Mouse (Mus musculus): Measurements from ENCODE around the gene Rps18.
"Not testable (repeated sequence)": the region's sequence is repeated elsewhere in the genome, so short reads cannot be mapped to it uniquely, and the experiment has no call there.

The Rps18 gene

DNA sequence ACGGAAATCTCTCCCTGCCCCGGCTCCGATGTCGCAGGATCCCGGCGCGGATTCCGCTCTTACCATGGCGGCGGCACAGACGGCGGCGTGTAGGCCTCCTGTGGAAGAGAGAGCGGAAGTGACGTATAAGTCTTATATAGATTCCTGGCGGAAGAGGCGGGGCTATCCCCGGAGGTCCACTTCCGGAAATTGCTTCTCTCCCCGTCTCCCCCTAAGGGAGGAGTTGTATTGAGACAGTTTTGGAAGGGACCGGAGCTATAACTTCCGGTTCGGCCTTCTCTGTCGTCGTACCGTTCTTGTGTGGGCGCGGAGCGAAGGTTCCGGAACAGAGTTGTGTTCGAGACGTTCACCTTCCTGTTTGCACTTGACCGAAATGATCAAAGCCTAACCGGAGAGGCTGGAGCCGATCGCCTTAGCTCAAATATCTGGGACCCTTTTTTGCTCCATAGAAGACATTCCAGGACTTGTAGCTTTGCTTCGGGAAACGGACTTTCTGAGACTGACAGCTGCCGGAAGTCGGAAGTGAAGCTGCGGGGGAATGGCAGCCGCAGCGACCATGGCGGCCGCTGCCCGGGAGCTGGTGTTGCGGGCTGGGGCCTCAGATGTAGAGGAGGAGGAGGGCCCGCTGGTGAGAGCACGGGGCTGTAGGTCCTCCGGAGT lies at the start of gene Rps18, which contains the start of gene Vps52:
TSS of gene Rps18 (minus strand) at position 447 of the 660 bp plus-strand sequence.
TSS of gene Vps52 (plus strand) at position 258 of the 660 bp plus-strand sequence.
- peak; percentile 97 to 98 for DNase-seq (ENCODE audit: low read depth in 2 of 2, low spot score in 2 of 2)

DNA sequence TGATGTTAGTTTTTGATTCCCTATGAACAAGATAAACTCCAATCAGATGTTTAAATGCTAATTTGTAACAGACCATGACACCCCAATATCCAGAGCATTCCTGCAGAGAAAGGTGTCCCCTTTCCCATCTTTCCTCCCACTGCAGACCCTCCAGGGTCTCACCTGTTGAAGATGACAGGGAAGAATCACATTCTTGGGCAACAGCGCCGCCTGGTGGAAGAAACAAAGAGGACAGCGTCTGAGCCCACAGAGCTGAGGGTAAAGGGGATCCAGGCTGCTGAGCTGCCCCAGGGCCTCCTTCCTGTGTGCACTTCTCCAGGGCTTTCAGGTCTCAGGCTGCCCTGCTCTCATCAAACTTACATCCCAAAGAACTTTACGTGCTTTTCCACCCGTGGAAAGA lies 47.6 kb upstream of the Rps18 start:
- peak in 1 of 2 experiments; percentile 70 for DNase-seq (ENCODE audit: low read depth in 2 of 2, low spot score in 2 of 2)

DNA sequence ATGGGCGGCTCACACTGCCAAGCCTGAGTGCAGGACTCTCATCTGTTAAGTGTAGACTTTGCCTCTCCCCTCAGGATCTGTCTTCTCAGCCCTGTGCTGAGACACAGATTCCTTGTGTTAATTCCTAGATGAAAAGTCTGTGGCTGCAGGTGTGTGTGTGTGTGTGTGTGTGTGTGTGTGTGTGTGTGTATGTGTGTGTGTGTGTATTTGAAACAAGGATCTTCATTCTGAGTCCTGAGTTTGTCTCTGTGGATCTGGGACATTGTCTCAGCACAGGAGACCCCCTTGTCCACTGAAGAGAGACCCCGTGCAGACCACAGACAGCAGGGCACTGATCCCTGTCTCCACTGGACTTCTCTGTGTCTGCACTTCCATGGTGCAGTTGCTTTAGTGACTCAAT lies 45.0 kb upstream of the Rps18 start:
- DNase-seq (ENCODE audit: low read depth in 2 of 2, low spot score in 2 of 2): not testable (repeated sequence)

DNA sequence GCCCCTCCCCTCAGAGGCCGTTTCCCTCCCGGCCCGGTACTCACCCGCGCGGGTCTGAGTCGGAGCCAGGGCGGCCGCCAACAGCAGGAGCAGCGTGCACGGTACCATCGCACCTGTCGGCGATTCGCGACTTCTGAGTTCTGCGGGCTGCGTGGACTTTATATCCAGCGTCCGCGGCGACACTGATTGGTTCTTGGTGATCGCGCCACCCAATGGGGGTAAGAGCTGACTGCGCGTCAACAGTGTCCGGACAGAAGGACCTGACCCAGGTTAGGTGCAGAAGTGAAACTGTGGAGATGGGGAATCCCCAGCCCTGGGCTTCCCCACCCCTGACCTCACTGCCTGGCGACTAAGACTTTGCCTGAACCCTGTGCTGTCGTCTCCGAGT lies 44.3 kb upstream of the Rps18 start, which contains the start of gene H2-K1:
TSS of gene H2-K1 (minus strand) at position 198 of the 388 bp plus-strand sequence.
- peak; percentile 96 to 98 for DNase-seq (ENCODE audit: low read depth in 2 of 2, low spot score in 2 of 2)

DNA sequence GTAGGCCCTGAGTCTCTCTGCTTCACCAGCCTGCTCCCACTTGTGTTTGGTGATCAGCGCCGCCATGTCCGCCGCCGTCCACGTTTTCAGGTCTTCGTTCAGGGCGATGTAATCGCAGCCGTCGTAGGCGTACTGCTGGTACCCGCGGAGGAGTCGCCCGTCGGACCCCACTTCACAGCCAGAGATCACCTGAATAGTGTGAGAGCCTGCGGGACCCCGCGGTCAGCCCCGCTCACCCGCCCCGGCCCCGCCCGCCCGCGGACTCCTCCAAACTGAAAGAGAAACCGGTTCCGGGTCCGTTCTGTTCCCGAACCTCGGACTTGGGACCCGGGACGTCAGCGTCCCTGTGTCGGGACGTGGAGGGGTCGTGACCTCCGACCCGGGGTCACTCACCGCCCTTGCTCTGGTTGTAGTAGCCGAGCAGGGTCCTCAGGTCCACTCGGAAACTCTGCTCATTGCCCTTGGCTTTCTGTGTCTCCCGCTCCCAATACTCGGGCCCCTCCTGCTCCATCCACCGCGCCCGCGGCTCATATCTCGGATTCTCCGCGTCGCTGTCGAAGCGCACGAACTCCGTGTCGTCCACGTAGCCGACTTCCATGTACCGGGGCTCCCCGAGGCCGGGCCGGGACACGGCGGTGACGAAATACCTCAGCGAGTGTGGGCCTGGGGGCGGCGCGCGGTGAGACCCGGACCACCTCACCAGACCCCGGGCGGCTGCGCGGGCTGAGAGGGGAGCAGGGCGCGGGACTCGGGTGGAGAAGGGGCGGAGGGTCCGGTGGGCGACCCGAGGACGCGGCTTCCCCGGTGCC lies 43.7 kb upstream of the Rps18 start:
- no peak for DNase-seq (ENCODE audit: low read depth in 2 of 2, low spot score in 2 of 2)

DNA sequence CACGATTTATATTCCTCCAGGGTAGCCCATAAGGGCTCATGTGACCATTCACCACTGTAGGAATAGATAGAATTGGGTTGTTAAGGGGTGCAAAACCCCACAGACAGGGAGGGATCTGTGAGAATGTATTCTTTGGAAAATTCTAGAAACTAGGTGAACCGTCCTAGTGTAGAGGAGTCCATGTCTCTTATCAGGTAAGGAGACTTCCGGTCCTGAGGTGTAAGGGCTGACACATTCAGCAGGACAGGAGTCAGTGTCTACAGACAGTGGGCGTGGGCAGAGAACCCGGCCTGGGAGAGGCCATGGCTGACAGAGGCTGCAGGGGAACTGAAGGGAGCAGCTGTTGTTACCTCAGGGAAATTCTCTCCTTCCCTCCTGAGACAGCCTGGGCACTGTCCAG lies 42.9 kb upstream of the Rps18 start:
- DNase-seq (ENCODE audit: low read depth in 2 of 2, low spot score in 2 of 2): peak in 1 of 2 experiments; percentile 36

DNA sequence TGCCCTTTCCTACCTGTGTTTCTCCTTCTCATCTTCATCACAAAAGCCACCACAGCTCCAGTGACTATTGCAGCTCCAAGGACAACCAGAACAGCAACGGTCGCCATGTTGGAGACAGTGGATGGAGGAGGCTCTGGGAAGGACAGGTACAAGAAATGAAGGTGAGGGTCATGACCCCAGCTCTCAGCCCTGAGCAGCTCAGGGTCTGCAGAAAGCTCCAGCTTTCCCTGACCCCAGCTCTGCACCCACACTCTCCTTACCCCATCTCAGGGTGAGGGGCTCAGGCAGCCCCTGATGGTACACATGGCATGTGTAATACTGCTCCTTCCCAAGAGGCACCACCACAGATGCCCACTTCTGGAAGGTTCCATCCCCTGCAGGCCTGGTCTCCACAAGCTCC lies 41.2 kb upstream of the Rps18 start:
- not testable (repeated sequence) for DNase-seq (ENCODE audit: low read depth in 2 of 2, low spot score in 2 of 2)

DNA sequence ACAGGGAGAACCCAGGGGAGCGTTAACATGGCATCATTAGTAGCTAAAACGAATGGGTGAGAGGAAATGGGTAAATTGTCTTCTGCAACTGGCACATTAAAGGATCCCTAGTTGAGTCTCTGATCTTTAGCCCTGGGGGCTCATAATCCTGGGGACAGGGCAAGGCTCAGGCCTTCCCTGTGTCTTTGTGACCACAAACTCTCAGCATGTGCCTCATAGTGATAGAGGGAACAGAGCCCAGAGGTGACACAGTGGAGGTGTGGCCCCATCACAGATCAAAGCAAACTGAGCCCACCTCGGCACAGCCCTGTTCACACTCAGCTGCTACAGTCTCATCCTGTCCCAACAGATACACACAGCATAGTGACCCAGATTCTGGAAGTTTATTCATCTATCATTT lies 39.9 kb upstream of the Rps18 start:
- peak in 1 of 2 experiments; percentile 44 for DNase-seq (ENCODE audit: low read depth in 2 of 2, low spot score in 2 of 2)

DNA sequence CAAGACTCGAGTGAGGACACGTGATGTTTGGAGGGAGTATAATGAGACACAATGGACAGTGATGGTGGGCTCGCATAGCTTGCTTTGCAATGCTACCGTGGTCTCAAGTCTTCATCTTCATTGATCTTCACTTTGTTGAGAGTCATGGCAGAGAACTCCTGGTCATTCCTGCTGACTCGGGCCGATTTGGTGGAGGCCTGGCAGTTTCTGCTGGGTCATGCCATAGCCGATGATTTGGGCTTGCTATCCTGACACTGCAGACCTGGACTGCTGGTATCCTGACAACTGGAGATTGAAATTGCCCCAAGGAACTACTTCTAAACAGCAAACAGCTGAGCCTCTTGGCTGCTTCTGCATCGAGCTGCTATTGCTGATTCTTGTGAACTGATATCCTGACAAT lies 39.2 kb upstream of the Rps18 start:
- DNase-seq (ENCODE audit: low read depth in 2 of 2, low spot score in 2 of 2): no peak

DNA sequence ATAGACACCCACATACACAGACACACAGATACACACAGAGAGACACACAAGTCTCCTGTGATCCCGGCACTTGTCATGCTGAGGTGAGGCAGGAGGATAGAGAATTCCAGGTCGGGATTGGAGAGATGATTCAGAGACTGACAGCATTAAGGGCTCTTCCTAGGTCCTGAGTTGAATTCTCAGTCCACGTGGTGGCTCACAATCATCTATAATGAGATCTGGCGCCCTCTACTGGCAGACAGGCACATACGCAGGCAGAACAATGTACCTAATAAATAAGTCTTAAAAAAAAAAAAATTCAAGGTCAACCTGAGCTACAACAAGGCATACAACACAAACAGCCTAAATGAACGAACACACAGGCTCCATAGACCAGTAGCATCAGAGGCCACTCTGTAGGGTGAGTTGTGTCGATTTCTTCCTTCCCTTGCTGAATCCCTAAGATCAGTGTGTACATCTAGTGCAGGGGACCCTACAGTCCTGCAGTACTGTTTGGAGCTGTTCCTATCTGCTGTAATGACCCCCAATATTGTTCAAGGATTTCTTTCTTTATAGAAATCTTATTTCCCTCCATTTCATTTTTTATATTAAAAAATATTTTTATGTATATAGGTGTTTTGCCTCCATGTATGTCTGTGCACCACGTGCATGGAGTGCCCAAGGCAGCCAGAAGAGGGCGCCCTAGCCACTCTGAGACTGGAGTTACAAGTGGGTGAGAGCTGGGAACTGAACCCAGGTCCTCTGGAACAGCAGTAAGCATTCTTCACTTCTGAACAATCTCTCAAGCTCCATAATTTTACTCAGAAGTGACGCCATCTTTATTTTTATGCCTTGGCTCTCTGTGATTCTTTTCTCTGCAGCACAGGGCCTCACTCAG lies 36.2 kb upstream of the Rps18 start:
- DNase-seq (ENCODE audit: low read depth in 2 of 2, low spot score in 2 of 2): peak in 1 of 2 experiments; percentile 73

DNA sequence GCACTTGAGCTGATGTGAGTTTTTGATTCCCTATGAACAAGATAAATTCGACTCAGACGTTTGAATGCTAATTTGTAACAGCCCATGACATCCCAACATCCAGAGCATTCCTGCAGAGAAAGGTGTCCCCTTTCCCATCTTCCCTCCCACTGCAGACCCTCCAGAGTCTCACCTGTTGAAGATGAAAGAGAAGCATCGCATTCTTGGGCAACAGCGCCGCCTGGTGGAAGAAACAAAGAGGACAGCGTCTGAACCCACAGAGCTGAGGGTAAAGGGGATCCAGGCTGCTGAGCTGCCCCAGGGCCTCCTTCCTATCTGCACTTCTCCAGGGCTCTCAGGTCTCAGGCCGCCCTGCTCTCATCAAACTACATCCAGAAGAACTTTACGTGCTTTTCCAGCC lies 26.3 kb upstream of the Rps18 start:
- DNase-seq (ENCODE audit: low read depth in 2 of 2, low spot score in 2 of 2): peak; percentile 66 to 68

DNA sequence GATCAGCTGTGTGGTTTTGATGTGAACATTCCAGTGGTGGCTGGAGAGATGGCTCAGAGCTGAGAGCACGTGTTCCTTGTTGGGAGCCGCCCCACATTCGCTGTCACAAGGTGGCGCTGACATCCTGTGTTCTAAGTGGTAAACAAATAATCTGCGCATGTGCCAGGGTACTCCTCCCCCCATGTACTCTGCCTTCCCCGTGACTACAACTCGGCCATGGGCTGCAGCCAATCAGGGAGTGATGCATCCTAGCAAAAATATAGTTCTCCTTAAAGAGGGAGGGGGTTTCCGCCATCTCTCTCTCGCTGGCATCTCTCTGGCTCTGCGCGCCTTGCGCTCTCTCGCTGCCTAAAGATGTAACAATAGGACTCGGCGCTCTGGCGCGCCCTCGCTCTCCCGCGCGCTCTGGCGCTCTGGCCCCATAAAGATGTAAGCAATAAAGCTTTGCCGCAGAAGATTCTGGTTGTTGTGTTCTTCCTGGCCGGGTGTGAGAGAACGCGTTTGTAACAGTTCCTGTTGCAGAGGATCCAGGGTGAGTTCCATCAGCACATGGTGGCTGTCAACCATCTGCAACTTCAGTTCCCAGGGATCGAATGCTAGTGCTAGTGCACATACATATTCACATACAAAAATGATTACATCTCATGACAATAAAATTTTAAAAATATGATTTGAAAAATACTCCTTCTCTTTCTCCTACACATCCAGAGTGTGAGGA lies 25.6 kb upstream of the Rps18 start:
- DNase-seq (ENCODE audit: low read depth in 2 of 2, low spot score in 2 of 2): peak; percentile 81 to 87

DNA sequence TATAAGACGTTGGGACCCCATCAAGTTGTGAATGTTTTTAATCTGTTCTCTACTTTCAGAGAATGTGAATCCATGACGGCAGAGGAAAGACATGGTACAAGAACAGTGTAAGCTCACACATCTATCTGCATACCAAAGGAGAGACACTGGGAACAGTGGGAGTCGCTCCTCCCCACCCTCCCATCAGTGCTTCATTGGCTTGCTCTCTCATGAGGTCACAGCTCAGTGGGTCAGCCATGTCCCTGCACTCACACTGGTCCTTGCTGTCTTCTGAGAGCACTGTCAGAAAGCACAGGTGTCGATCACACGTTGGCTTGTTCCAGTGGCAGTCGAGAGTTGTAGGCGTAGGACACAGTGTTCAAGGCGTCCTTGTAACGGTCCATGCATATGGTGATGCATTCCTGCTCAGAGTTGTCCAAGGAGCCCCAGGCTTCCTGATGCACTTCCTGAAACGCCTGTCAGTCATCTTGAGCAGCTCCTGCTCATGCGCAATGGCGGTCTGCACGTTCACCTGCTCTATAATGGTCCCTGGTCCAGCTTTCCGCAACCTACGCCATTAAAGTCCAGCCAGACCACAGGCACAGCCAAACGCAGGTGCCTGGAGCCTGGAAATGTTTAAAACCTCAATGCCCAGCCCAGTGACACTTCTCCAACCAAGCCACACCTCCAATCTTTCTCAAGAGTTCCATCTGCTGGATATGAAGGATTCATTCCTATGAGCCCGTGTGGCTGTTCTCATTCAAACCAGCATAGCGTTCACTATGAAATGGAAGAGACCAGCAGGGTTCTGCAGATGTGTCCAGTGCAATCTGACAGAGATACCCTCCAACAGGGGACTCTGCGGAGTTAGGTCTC lies 24.6 kb upstream of the Rps18 start:
- no peak for DNase-seq (ENCODE audit: low read depth in 2 of 2, low spot score in 2 of 2)

DNA sequence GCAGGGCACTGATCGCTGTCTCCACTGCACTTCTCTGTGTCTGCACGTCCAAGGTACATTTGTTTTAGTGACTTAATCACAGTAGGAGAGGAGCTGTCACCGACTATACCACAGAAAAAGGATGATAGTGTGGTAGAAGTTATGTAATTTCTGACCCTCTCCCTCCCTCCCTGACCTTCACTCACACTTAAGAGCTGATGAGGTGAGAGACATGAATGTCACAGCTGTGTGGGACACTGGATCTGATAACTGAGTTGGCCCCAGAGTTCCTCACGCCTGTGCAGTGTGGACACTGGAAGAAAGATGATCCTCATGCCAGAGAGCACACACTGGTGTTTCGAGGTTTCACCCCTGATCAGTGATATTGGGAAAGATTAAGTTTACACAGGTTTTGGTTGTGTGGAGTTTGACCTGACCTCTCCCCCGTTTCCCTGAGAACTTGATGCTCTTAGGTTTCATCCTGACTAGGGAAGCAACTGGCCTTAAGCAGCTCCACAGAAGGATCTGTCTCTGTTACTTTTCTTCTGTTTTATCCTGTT lies 23.8 kb upstream of the Rps18 start:
- DNase-seq (ENCODE audit: low read depth in 2 of 2, low spot score in 2 of 2): no peak

DNA sequence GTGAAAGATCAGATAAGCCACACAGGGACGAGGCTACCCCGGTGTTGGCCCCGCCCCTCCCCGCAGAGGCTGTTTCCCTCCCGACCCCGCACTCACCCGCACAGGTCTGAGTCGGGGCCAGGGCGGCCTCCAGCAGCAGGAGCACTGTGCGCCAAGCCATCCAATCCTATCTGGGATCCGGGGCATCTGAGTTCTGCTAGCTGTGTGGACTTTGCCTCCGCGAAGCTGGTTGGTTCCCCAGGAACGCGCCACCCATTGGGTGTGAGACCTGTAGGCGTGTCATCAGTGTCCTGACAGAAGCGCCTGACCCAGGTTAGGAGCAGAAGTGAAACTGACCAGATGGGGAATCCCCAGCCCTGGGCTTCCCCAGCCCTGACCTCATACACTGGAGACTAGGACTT lies 22.8 kb upstream of the Rps18 start:
- peak; percentile 58 to 63 for DNase-seq (ENCODE audit: low read depth in 2 of 2, low spot score in 2 of 2)

DNA sequence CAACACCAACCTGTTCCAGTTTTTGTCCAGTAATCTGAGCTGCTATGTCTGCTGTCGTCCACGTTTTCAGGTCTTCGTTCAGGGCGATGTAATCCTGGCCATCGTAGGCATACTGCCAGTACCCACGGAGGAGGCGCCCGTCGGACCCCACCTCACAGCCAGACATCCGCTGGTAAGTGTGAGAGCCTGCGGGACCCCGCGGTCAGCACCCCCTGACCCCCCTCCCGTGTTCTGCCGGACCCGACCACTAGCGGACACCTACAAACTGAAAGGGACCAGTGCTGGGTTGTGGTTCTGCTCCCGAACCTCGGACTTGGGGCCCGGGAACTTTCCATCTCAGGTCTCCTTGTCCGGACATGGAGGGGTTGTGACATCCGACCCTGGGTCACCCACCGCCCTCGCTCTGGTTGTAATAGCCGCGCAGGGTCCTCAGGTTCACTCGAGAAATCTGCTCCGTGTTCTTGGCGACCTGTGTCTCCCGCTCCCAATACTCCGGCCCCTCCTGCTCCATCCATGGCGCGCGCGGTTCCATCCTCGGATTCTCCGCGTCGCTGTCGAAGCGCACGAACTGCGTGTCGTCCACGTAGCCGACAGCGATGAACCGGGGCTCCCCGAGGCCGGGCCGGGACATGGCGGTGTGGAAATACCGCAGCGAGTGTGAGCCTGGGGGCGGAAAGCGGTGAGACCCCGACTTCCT lies 22.2 kb upstream of the Rps18 start:
- DNase-seq (ENCODE audit: low read depth in 2 of 2, low spot score in 2 of 2): no peak

DNA sequence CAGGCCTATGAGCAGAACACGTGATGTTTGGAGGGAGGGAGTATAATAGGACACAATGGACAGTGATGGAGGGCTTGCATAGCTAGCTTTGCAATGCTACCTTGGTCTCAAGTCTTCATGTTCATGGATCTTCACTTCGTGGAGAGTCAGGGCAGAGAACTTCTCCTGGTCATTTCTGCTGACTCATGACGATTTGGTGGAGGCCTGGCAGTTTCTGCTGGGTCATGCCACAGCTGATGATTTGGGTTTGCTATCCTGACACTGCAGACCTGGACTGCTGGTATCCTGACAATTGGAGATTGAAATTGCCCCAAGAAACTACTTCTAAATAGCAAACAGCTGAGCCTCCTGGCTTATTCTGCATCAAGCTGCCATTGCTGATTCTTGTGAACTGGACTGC lies 17.8 kb upstream of the Rps18 start:
- DNase-seq (ENCODE audit: low read depth in 2 of 2, low spot score in 2 of 2): no peak

DNA sequence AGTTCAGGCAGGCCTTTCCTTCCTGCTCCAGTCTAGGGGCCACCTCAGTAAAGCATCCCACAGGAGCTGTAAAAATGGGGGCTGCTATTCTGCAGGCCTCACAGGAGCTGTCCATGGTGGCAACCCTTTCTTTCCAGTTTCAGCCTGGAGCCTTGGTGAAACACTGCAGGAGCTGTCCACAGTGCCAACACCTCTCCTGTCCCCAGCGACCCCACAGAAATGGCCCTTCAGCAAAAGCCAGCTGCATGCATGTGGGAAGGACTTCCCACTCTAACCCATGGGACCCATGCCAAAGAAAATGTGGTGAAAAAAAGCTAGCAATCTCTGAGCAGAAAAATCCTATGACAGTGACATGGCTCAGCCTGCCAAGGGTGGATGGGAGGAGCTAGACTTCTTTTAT lies 16.9 kb upstream of the Rps18 start:
- DNase-seq (ENCODE audit: low read depth in 2 of 2, low spot score in 2 of 2): no peak

DNA sequence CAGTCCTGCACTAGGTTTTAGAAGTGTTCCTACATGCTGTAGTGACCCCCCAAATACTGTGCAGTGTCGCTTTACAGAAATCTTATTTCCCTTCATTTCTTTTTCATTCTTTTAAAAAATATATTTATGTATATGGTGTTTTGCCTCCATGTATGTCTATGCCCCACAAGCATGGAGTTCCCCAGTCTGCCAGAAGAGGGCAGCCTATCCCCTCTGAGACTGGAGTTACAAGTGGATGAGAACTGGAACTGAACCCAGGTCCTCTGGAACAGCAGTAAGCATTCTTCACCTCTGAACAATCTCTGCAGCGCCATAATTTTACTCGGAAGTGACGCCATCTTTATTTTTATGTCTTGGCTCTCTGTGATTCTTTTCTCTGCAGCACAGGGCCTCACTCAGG lies 13.6 kb upstream of the Rps18 start:
- no peak for DNase-seq (ENCODE audit: low read depth in 2 of 2, low spot score in 2 of 2)

All from CD8-positive naive resting alpha-beta T cell, adult 2 months (primary cell).